Mouse (Mus musculus) ZHBTc4 (cell line): ENCODE data around the gene Plxna4.

Experiments used
- DNase-seq: peaks from one replicate; pipeline ENCODE4 v3.0.0-alpha.2; 2011; ENCODE audit warnings: low read depth, low spot score

The Plxna4 gene

GRCm38 (mm10) chr6:32475958-32476357 is 112.0 kb downstream of the Plxna4 start:
- DNase-seq: no peak

- no peak for DNase-seq
These were observed 115.9 kb downstream of the Plxna4 start for GRCm38 (mm10) chr6:32472062-32472461.

GRCm38 (mm10) chr6:32471639-32472038 is 116.4 kb downstream of the Plxna4 start:
- DNase-seq: no peak

GRCm38 (mm10) chr6:32469196-32469595 is 118.8 kb downstream of the Plxna4 start:
- no peak for DNase-seq

- DNase-seq: no peak
These were observed 122.9 kb downstream of the Plxna4 start for GRCm38 (mm10) chr6:32465129-32465528.

- no peak for DNase-seq
These were observed 123.4 kb downstream of the Plxna4 start for GRCm38 (mm10) chr6:32464637-32465036.

GRCm38 (mm10) chr6:32464046-32464445 is 123.9 kb downstream of the Plxna4 start:
- DNase-seq: no peak

- DNase-seq: no peak
These were observed 127.6 kb downstream of the Plxna4 start for GRCm38 (mm10) chr6:32460400-32460799.

GRCm38 (mm10) chr6:32456641-32457040 is 131.4 kb downstream of the Plxna4 start:
- peak; percentile 2 for DNase-seq

- no peak for DNase-seq
These were observed 136.1 kb downstream of the Plxna4 start for GRCm38 (mm10) chr6:32451851-32452250.

GRCm38 (mm10) chr6:32449237-32449963 is 138.6 kb downstream of the Plxna4 start:
- no peak for DNase-seq

GRCm38 (mm10) chr6:32448787-32449186 is 139.2 kb downstream of the Plxna4 start:
- DNase-seq: no peak

GRCm38 (mm10) chr6:32446276-32446675 is 141.7 kb downstream of the Plxna4 start:
- no peak for DNase-seq

GRCm38 (mm10) chr6:32445246-32445645 is 142.7 kb downstream of the Plxna4 start:
- no peak for DNase-seq

- DNase-seq: no peak
These were observed 143.6 kb downstream of the Plxna4 start for GRCm38 (mm10) chr6:32444393-32444792.

GRCm38 (mm10) chr6:32443679-32444078 is 144.3 kb downstream of the Plxna4 start:
- DNase-seq: no peak

- DNase-seq: no peak
These were observed 148.6 kb downstream of the Plxna4 start for GRCm38 (mm10) chr6:32439434-32439833.

GRCm38 (mm10) chr6:32437219-32437618 is 150.8 kb downstream of the Plxna4 start:
- no peak for DNase-seq

GRCm38 (mm10) chr6:32423124-32423523 is 164.9 kb downstream of the Plxna4 start:
- no peak for DNase-seq

GRCm38 (mm10) chr6:32420610-32421009 is 167.4 kb downstream of the Plxna4 start:
- no peak for DNase-seq

- DNase-seq: no peak
These were observed 170.6 kb downstream of the Plxna4 start for GRCm38 (mm10) chr6:32417351-32417750.

- no peak for DNase-seq
These were observed 176.7 kb downstream of the Plxna4 start for GRCm38 (mm10) chr6:32411325-32411724.

- no peak for DNase-seq
These were observed 178.4 kb downstream of the Plxna4 start for GRCm38 (mm10) chr6:32409625-32410024.
